Mouse (Mus musculus) T-helper 17 cell (primary cell): Measurements from ENCODE around the gene Dnlz.
"Not testable (repeated sequence)": the region's sequence is repeated elsewhere in the genome, so short reads cannot be mapped to it uniquely, and the experiment has no call there.

Experiments used
- in situ Hi-C, 2 experiments: fragments of 300-600 bp; cut with MboI, MseI; formaldehyde crosslinking; loops; 1 replicate in 1 of 2; 2 replicates in 1 of 2; pipeline ENCODE4 v1.15.1; 2025; ENCODE audit warnings: high pct_unique_total_duplicates in 2 of 2

Dnlz gene

DNA sequence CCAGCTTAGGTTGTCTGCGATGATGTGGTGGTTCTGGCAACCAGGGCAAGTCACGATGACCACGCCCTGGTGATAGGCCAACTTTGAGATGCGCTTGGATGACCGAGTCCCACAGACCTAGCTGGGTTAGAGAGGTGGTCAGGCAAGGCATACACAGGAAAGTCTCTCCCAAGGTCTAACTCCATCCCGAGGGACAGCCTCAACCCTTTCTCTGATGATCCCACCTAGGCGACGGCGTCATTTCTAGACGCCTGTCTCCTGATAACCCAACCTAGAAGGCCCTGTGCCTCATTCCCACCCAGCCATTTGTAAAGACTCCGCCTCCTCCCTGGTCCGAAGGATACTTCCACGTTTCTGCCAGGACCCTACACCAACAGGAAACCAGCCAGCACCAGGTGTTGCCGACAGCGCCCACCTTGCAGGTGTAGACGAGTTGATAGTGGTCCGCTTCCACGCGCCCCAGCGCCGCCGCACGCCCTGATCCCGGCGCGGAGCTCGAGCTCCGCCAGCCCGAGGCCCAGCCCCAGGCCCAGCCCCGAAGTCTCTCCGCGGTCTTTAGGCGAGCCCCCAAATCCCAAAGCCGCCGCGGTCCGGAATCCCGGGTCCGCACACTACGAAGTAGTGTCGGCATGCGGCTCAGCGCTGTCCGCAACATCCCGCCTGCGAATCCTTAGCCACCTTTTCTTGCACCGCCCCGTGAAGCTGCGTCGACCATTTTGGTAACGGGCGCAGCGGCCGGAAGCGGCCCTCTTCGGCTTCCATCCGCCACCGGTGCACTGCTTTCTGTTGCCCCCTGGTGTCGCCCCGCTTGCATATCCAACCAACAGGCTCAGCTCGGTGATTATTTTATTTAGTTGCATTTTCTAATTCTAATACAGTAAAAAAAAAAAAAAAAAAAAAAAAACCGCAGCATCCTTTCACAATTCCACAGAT, at the start of gene Dnlz:
Gene Dnlz (minus strand): TSS at position 753 of the 933 bp plus-strand sequence.
- in situ Hi-C loops: no loop called here

- in situ Hi-C loops: no loop called here
Measured at GRCm38 (mm10) chr2:26401023-26401422, 49.1 kb upstream of the Dnlz start.

- in situ Hi-C loops: no loop called here
Measured at GRCm38 (mm10) chr2:26400296-26400695, 48.4 kb upstream of the Dnlz start.

GRCm38 (mm10) chr2:26399647-26400046, 47.7 kb upstream of the Dnlz start:
- in situ Hi-C loops: no loop called here

DNA sequence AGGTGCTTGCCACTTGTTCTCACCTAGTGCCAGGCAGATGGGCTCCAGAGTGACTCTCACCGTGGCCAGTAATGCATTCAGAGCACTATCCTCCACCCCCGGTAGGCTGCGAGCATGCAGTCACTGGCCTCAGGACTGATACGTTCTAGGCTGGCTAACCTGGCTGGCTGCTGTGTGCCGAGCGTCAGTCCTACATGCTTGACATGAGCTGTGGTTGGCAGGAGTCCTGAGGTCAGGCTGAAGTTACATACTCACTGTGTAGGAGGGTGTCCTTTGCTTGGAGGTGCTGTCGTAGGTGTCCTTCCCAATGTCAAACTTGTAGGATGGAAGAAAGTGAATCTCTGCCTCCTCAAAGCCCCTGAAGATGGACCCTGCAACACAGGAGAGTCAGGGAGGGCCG, 47.1 kb upstream of the Dnlz start:
- in situ Hi-C loops: no loop called here

- in situ Hi-C loops: no loop called here
Measured at GRCm38 (mm10) chr2:26391617-26392016, 39.7 kb upstream of the Dnlz start.

GRCm38 (mm10) chr2:26390954-26391353, 39.0 kb upstream of the Dnlz start:
- in situ Hi-C loops: no loop called here

DNA sequence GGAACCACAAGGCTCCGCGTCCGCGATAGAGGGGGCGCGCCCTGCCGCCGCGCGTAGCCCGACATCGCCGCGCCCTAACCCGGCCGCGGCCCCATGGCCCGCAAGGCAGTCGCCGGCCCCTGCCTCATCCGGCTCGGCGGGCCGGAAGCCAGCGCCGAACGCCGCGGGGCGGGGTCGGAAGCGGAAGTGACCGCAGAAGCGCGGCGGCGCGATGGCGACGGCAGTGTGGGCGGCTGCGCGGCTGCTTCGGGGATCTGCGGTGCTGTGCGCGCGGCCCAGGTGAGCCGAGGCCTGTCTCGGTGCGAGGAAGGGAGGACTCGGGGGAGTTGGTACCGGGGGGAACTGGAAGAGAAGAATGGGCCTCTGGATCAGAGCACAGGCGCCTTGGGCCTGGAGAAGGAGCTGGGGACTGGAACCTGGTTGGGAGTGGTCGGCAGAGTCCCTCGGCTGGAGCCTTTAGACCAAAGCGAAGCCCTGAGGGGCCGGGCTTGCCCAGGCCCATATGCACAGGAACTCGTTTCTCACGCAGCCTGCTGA, 37.3 kb upstream of the Dnlz start, which contains the start of the genes Entr1 and Pmpca:
Gene Entr1 (minus strand): TSS at position 163 of the 537 bp plus-strand sequence.
Gene Pmpca (plus strand): TSS at position 186 of the 537 bp plus-strand sequence.
- in situ Hi-C loops: no loop called here

DNA sequence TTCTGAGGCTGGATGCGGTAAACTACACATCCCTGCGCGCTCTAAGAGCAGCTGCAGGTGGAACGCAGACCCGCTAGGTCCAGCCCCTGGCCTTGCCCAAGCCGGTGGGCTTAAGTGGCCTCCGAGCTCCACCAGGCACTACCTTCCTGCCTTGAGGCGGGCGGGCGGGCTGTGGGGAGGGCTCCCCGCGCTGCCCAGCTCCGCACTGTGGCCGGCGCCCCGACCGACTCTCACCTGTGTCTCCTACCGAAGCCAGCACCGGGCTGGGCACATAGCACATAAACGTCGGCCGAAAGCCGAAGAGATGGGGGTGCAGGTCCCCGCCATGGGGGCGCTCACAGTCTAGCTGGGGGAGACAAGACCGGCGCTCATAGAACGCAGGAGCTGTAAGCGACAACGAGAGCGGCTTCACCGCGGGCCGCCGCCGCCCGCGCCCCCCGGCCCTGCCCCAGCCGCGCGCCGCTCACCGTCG, 36.8 kb upstream of the Dnlz start:
- in situ Hi-C loops: no loop called here

DNA sequence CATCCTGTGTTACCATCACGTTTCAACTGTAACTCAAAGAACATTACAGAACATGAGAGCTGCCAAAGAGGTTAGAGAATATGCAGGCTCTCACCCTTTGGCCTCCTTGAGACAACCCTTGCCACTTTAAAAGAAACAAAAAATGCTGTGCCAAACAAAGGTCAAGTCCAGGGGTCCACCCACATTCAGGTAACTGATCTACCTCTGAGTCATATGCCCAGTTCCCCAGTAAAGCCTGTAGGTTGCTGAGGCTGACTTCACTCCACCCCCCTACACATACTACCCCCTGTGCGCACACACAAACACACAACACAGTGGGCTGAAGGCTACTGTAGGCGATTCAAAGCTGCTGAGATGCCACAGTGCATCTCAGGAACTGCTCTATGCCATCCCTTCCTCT, 35.8 kb upstream of the Dnlz start:
- in situ Hi-C loops: no loop called here

DNA sequence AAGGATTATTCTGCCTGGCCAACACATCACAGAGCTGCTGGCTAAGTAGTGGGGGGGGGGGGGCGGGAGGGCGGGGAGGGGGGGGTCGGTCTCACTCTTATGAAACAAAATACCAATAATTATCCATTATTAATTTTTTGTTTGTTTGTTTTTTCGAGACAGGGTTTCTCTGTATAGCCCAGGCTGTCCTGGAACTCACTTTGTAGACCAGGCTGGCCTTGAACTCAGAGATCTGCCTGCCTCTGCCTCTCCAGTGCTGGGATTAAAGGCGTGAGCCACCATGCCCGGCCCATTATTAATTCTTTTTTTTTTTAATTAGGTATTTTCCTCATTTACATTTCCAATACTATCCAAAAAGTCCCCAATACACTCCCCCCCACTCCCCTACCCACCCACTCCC, 29.0 kb upstream of the Dnlz start:
- in situ Hi-C loops: not testable (repeated sequence)

GRCm38 (mm10) chr2:26380131-26380771, 28.3 kb upstream of the Dnlz start, which contains the start of gene Snapc4:
TSS of gene Snapc4 (minus strand) at chr2:26380653.
- in situ Hi-C loops: no loop called here

- in situ Hi-C loops: no loop called here
Measured at GRCm38 (mm10) chr2:26372396-26372795, 20.5 kb upstream of the Dnlz start.

- in situ Hi-C loops: no loop called here
Measured at GRCm38 (mm10) chr2:26368572-26368971, 16.7 kb upstream of the Dnlz start.

GRCm38 (mm10) chr2:26367911-26368310, 16.0 kb upstream of the Dnlz start:
- in situ Hi-C loops: no loop called here

- in situ Hi-C loops: no loop called here
Measured at GRCm38 (mm10) chr2:26364738-26365465, 13.0 kb upstream of the Dnlz start.

DNA sequence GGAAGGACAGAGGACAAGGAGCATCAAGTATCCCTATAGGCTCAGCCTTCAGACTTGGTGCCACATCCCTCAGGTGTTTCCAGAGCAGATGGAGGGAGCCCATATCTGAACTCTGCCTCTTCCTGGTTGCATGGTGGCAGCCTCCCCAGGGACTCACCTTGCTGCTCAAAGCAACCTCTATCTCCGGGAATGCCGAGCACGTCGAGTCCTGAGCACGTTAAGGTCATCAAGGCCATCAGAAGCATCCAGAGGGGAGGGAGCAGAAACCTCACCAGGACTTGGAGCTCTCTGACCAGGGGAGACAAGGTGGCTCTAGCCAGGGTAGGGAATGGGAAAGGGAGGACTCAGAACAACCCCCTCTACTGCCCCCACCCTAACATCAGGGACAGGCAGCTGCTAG, 11.6 kb upstream of the Dnlz start:
- in situ Hi-C loops: no loop called here

- in situ Hi-C loops: no loop called here
Measured at GRCm38 (mm10) chr2:26362991-26363390, 11.1 kb upstream of the Dnlz start.

- in situ Hi-C loops: no loop called here
Measured at GRCm38 (mm10) chr2:26360772-26361171, 8.9 kb upstream of the Dnlz start, which contains the start of gene Card9. TSS of gene Card9 (minus strand) at chr2:26360918.

DNA sequence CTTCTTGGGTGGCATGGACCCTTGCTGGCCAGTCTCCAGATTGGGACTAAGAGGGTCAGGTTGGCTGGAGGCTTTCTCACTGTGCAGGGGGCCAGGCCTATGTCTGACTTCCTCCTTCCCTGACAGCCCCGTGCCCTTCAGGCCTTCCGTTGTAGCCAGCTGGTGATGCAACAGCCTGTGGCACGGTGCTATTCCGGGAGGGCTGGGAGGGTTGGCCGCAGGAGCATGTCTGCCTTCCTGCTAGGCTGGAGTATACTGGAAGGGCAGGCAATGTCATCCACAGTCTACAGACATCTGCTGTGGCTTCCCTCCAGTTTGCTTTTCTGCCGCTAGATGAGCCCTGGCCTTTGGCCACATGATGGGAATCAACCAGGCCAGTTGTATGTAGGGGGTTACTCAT, 8.1 kb upstream of the Dnlz start:
- in situ Hi-C loops: no loop called here

GRCm38 (mm10) chr2:26358667-26359320, 6.9 kb upstream of the Dnlz start:
- in situ Hi-C loops: no loop called here
